Mouse (Mus musculus) limb, embryonic 13.5 days (tissue): ENCODE data around the gene Ttc25. TPM values are rescaled to one million over a fixed set of nuclear protein-coding genes. Genes with fewer than 3 reads are reported as not detected.

Source experiments
- ATAC-seq: fragments of 200-750 bp; cut with Nextera tagmentation; 2 replicates; pipeline ENCODE4 v1.8.0; 2017; ENCODE audit warnings: low read depth, moderate number of reproducible peaks, moderate TSS enrichment; ENCODE audit not compliant: low FRiP score
- H3K27ac ChIP-seq: fragments of 300-500 bp; sonication (generic); 2 replicates; pipeline ENCODE4 v1.5.1; 2015; ENCODE audit warnings: inconsistent platforms, mild to moderate bottlenecking, moderate library complexity
- H3K27me3 ChIP-seq: fragments of 300-500 bp; sonication (generic); 2 replicates; pipeline ENCODE4 v1.6.1; 2015; ENCODE audit warnings: mild to moderate bottlenecking, inconsistent platforms
- H3K36me3 ChIP-seq: fragments of 300-500 bp; sonication (generic); 2 replicates; pipeline ENCODE4 v1.6.1; 2015; ENCODE audit warnings: inconsistent platforms, mild to moderate bottlenecking, moderate library complexity
- H3K4me1 ChIP-seq: fragments of 300-500 bp; sonication (generic); 2 replicates; pipeline ENCODE4 v1.6.1; 2015; ENCODE audit warnings: inconsistent platforms
- H3K4me2 ChIP-seq: fragments of 300-500 bp; sonication (generic); replicated peaks from 2 replicates; pipeline ENCODE4 v1.6.1; 2015; ENCODE audit warnings: inconsistent platforms, mild to moderate bottlenecking, moderate library complexity
- H3K4me3 ChIP-seq: fragments of 300-500 bp; sonication (generic); 2 replicates; pipeline ENCODE4 v1.5.1; 2015; ENCODE audit warnings: moderate library complexity, mild to moderate bottlenecking, inconsistent platforms
- H3K9ac ChIP-seq: fragments of 300-500 bp; sonication (generic); 2 replicates; pipeline ENCODE4 v1.6.1; 2015; ENCODE audit warnings: mild to moderate bottlenecking, inconsistent platforms
- H3K9me3 ChIP-seq: fragments of 300-500 bp; sonication (generic); 2 replicates; pipeline ENCODE4 v1.6.1; 2016; ENCODE audit warnings: inconsistent platforms
- WGBS: fragments of 180-500 bp; shearing (Covaris S2); methylation state at CpG from one replicate; pipeline ENCODE4 v1.1.7; 2015; 5-methylcytosine and 5-hydroxymethylcytosine counted together
- polyA plus RNA-seq: library from polyadenylated mRNA; unstranded; fragments of >200 nt; fragmentation: Nextera tagmentation; extraction: Ambion mirVana; gene quantifications from 2 replicates; pipeline ENCODE4 v1.2.1, GENCODE M21; 2015

Ttc25 gene
- polyA plus RNA-seq, 1 experiment from 2014 or later, result 0.69 TPM

DNA sequence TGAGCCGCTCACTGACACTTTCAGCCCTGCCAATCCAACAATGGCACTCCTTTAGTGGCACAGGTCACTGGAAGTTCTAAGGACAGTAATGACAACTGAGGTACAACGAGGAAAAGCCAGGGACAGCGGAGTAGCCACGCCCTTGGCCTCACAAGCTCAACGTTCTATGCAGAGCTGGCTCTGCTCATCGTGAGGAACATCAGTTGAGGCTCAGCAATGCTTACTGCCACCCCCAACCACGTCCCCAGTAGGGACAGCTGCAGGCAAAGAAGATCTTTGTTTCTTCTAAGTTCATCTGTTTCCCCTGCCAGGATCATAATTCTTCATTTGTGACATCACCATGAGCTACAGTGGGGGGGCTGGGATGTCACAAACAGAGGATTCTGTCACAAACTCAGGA, 49.2 kb downstream of the Ttc25 start:
- Histone ChIP-seq H3K27me3 (no peaks in the 10 kb centered on the region), H3K4me1 (no peaks in the 10 kb centered on the region), H3K9me3 (no peaks in the 10 kb centered on the region), H3K4me2 (no peak overlapping the region), H3K27ac (no peak overlapping the region), H3K9ac (no peak overlapping the region), H3K36me3 (peaks cover 95% of the 10 kb centered on the region), H3K4me3 (no peak overlapping the region)
- no peak for ATAC-seq
- WGBS, result 92% methylated on average over 7 of the region's 7 CpGs

GRCm38 (mm10) chr11:100595533-100595932, 50.1 kb downstream of the Ttc25 start:
- WGBS, result 59% methylated on average over 4 of the region's 4 CpGs
- Histone ChIP-seq H3K27ac (no peak overlapping the region), H3K36me3 (peaks cover 95% of the 10 kb centered on the region), H3K9me3 (no peaks in the 10 kb centered on the region), H3K4me1 (no peaks in the 10 kb centered on the region), H3K4me3 (no peak overlapping the region), H3K27me3 (no peaks in the 10 kb centered on the region), H3K4me2 (no peak overlapping the region), H3K9ac (no peak overlapping the region)
- no peak for ATAC-seq

DNA sequence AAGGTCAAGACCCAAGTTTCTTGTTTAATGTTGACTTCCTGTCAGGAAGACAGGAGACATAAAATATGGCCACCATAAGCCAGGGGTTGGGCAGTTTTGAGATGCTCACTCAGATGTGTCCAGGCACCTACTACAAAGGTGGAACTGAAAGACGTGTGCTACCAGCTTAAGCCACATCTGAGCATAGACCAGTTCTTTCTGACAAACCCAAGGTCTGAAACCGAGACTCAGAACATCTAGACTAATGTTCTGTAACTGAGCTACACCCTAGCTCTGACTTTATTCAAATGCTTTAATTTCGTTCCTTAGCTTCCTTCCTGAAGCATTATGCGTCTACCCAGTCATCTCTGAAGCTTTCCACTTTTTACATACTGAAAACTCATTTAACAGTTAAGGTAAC, 52.7 kb downstream of the Ttc25 start:
- no peak for ATAC-seq
- Histone ChIP-seq H3K9me3 (no peaks in the 10 kb centered on the region), H3K27me3 (no peaks in the 10 kb centered on the region), H3K27ac (no peak overlapping the region), H3K9ac (no peak overlapping the region), H3K4me3 (no peak overlapping the region), H3K4me2 (no peak overlapping the region), H3K4me1 (no peaks in the 10 kb centered on the region), H3K36me3 (peaks cover 91% of the 10 kb centered on the region)
- WGBS, result 83% methylated on average over 4 of the region's 4 CpGs

- Histone ChIP-seq H3K4me3 (no peak overlapping the region), H3K27ac (no peak overlapping the region), H3K9ac (no peak overlapping the region), H3K27me3 (no peaks in the 10 kb centered on the region), H3K9me3 (no peaks in the 10 kb centered on the region), H3K4me1 (peaks cover 6% of the 10 kb centered on the region), H3K4me2 (no peak overlapping the region), H3K36me3 (peaks cover 66% of the 10 kb centered on the region)
- ATAC-seq, result no peak
- 92% methylated on average over 3 of the region's 3 CpGs for WGBS
These were observed 56.0 kb downstream of the Ttc25 start for GRCm38 (mm10) chr11:100601372-100601771.

GRCm38 (mm10) chr11:100603155-100603554, 57.7 kb downstream of the Ttc25 start:
- no peak overlapping the region for H3K27ac ChIP-seq
- no peak for ATAC-seq
- H3K27me3 ChIP-seq, result no peaks in the 10 kb centered on the region
- H3K4me3 ChIP-seq, result no peak overlapping the region
- H3K36me3 ChIP-seq, result peaks cover 49% of the 10 kb centered on the region
- 92% methylated on average over 9 of the region's 9 CpGs for WGBS
- H3K4me1 ChIP-seq, result peaks cover 6% of the 10 kb centered on the region
- no peak overlapping the region for H3K4me2 ChIP-seq
- H3K9me3 ChIP-seq, result no peaks in the 10 kb centered on the region
- H3K9ac ChIP-seq, result no peak overlapping the region

DNA sequence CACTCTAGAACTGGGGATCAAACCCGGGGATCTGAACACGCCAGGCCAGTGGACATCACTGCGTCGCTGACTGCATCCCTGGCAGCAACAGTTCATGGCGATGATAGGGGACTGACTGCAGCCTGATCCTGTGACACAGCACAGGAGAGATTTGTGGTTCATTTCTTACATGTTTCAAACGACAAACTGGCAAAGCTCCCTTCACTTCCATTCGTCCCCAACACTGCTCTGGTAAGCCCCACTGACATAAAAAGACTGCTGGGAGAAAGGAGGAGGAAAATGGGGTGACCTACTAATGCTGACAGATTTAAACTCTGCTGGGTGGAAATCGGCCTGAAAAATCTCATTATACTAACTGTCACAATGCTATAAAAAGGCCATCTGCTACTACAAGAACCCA, 58.4 kb downstream of the Ttc25 start:
- H3K27ac ChIP-seq, result no peak overlapping the region
- no peak overlapping the region for H3K4me3 ChIP-seq
- H3K4me2 ChIP-seq, result no peak overlapping the region
- no peaks in the 10 kb centered on the region for H3K27me3 ChIP-seq
- H3K9me3 ChIP-seq, result no peaks in the 10 kb centered on the region
- H3K9ac ChIP-seq, result no peak overlapping the region
- H3K36me3 ChIP-seq, result peaks cover 49% of the 10 kb centered on the region
- WGBS, result 72% methylated on average over 8 of the region's 8 CpGs
- ATAC-seq, result no peak
- peaks cover 6% of the 10 kb centered on the region for H3K4me1 ChIP-seq

DNA sequence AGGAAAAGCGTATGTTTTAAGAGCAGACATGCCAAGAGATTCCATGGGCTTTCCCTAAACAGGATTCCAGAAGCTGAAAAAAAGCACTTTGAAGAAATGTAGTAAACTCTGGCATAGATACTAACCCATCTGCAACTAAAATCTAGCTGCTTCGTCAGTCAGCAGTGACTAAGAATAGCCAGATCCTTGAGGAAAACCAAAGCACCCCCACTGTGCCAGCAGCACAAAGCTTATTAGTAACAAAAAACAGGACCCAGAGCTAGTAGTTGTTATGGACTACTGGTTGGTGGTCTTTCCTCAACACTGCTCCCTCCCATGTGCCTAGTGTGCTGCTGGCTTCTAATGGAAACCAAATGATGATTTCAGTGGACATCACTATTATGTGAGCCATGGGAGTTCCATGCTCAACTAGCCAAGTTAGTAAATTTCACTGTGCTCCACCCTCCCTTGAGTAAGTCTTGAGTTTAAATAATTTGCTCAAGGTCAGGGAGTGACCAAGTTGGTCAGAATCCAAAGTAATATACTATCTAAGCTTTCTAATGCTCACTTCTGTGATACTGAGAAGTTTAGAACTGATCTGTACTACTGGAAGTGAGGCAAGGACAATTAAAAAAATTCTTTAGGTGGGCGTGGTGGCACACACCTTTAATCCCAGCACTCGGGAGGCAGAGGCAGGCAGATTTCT, 59.1 kb downstream of the Ttc25 start:
- Histone ChIP-seq H3K4me3 (no peak overlapping the region), H3K27ac (peak overlapping the region; percentile 44; the same call in 1 of the 2 replicates), H3K9me3 (no peaks in the 10 kb centered on the region), H3K27me3 (no peaks in the 10 kb centered on the region), H3K36me3 (peaks cover 43% of the 10 kb centered on the region), H3K4me2 (no peak overlapping the region), H3K4me1 (peaks cover 6% of the 10 kb centered on the region), H3K9ac (no peak overlapping the region)
- no peak for ATAC-seq
- WGBS, result 72% methylated on average over 4 of the region's 4 CpGs

- Histone ChIP-seq H3K27ac (no peak overlapping the region), H3K4me1 (peaks cover 10% of the 10 kb centered on the region), H3K27me3 (no peaks in the 10 kb centered on the region), H3K36me3 (peaks cover 33% of the 10 kb centered on the region), H3K4me2 (no peak overlapping the region), H3K9me3 (no peaks in the 10 kb centered on the region), H3K9ac (no peak overlapping the region), H3K4me3 (no peak overlapping the region)
- no peak for ATAC-seq
- WGBS, result 93% methylated on average over 10 of the region's 10 CpGs
These were observed 60.0 kb downstream of the Ttc25 start for GRCm38 (mm10) chr11:100605451-100605850.

- H3K36me3 ChIP-seq, result peaks cover 22% of the 10 kb centered on the region
- H3K27ac ChIP-seq, result no peak overlapping the region
These were observed 61.7 kb downstream of the Ttc25 start for GRCm38 (mm10) chr11:100607121-100607520.

GRCm38 (mm10) chr11:100608796-100609195, 63.4 kb downstream of the Ttc25 start:
- peaks cover 18% of the 10 kb centered on the region for H3K36me3 ChIP-seq
- 79% methylated on average over 4 of the region's 4 CpGs for WGBS

More at GRCm38 (mm10) chr11:100607121-100607520, 61.7 kb downstream of the Ttc25 start:
- H3K9ac ChIP-seq, result no peak overlapping the region
- no peak overlapping the region for H3K4me3 ChIP-seq
- ATAC-seq, result no peak
- WGBS, result 88% methylated on average over 6 of the region's 6 CpGs
- peaks cover 10% of the 10 kb centered on the region for H3K4me1 ChIP-seq
- no peaks in the 10 kb centered on the region for H3K27me3 ChIP-seq
- H3K9me3 ChIP-seq, result no peaks in the 10 kb centered on the region
- H3K4me2 ChIP-seq, result no peak overlapping the region

GRCm38 (mm10) chr11:100609355-100609996, 64.1 kb downstream of the Ttc25 start:
- WGBS, result 84% methylated on average over 5 of the region's 5 CpGs
- no peak overlapping the region for H3K4me3 ChIP-seq
- H3K27ac ChIP-seq, result no peak overlapping the region
- H3K4me2 ChIP-seq, result no peak overlapping the region
- ATAC-seq, result no peak
- no peaks in the 10 kb centered on the region for H3K27me3 ChIP-seq
- no peaks in the 10 kb centered on the region for H3K9me3 ChIP-seq
- peaks cover 5% of the 10 kb centered on the region for H3K4me1 ChIP-seq
- H3K9ac ChIP-seq, result no peak overlapping the region
- peaks cover 18% of the 10 kb centered on the region for H3K36me3 ChIP-seq

More at GRCm38 (mm10) chr11:100608796-100609195, 63.4 kb downstream of the Ttc25 start:
- Histone ChIP-seq H3K4me1 (peaks cover 10% of the 10 kb centered on the region), H3K27ac (no peak overlapping the region), H3K9me3 (no peaks in the 10 kb centered on the region), H3K4me3 (no peak overlapping the region), H3K27me3 (no peaks in the 10 kb centered on the region), H3K4me2 (no peak overlapping the region), H3K9ac (no peak overlapping the region)
- ATAC-seq, result no peak

- 77% methylated on average over 9 of the region's 9 CpGs for WGBS
- no peak overlapping the region for H3K27ac ChIP-seq
These were observed 64.7 kb downstream of the Ttc25 start for GRCm38 (mm10) chr11:100609997-100610680.

More at GRCm38 (mm10) chr11:100609997-100610680, 64.7 kb downstream of the Ttc25 start:
- no peak overlapping the region for H3K4me3 ChIP-seq
- no peak for ATAC-seq
- H3K36me3 ChIP-seq, result peaks cover 18% of the 10 kb centered on the region
- no peak overlapping the region; the same call in 1 of the 2 replicates for H3K9ac ChIP-seq
- H3K4me2 ChIP-seq, result no peak overlapping the region
- peaks cover 4% of the 10 kb centered on the region; the same call in 1 of the 2 replicates for H3K4me1 ChIP-seq
- H3K27me3 ChIP-seq, result no peaks in the 10 kb centered on the region
- H3K9me3 ChIP-seq, result no peaks in the 10 kb centered on the region
